Mouse (Mus musculus) layer of hippocampus, postnatal 10 days (tissue): ENCODE measurements around the gene Insr. TPM values are rescaled to one million over a fixed set of nuclear protein-coding genes. Genes with fewer than 3 reads are reported as not detected.

Experiments used
- DNase-seq, 2 experiments: peaks; one replicate each; pipeline ENCODE4 v3.0.0; 2021; ENCODE audit warnings: low spot score in 2 of 2
- total RNA-seq, 2 experiments: library from RNA; stranded (reverse); gene quantifications; 2 replicates each; pipeline ENCODE4 v1.2.3; 2021

Insr gene
- total RNA-seq, 2 experiments from 2014 or later = 47.9 to 52.1 TPM

GRCm38 (mm10) chr8:3276009-3276408 lies 3.4 kb downstream of the Insr start:
- DNase-seq = no peak

- no peak for DNase-seq
These were observed 4.2 kb downstream of the Insr start for GRCm38 (mm10) chr8:3275189-3275588.

GRCm38 (mm10) chr8:3273799-3274198 lies 5.6 kb downstream of the Insr start:
- no peak for DNase-seq

GRCm38 (mm10) chr8:3267449-3267761 lies 12.0 kb downstream of the Insr start:
- no peak for DNase-seq

- no peak for DNase-seq
These were observed 12.6 kb downstream of the Insr start for GRCm38 (mm10) chr8:3266686-3267448.

GRCm38 (mm10) chr8:3265182-3265581 lies 14.2 kb downstream of the Insr start:
- no peak for DNase-seq

- DNase-seq = no peak
These were observed 16.6 kb downstream of the Insr start for GRCm38 (mm10) chr8:3262779-3263178.

- DNase-seq = no peak
These were observed 18.3 kb downstream of the Insr start for GRCm38 (mm10) chr8:3261101-3261500.

GRCm38 (mm10) chr8:3260127-3260811 lies 19.1 kb downstream of the Insr start:
- no peak for DNase-seq

GRCm38 (mm10) chr8:3256147-3256940 lies 23.1 kb downstream of the Insr start:
- no peak for DNase-seq

- no peak for DNase-seq
These were observed 24.1 kb downstream of the Insr start for GRCm38 (mm10) chr8:3255321-3255720.

GRCm38 (mm10) chr8:3253179-3253578 lies 26.2 kb downstream of the Insr start:
- no peak for DNase-seq

GRCm38 (mm10) chr8:3252665-3253064 lies 26.8 kb downstream of the Insr start:
- no peak for DNase-seq

GRCm38 (mm10) chr8:3251101-3251500 lies 28.3 kb downstream of the Insr start:
- no peak for DNase-seq

GRCm38 (mm10) chr8:3249886-3250285 lies 29.5 kb downstream of the Insr start:
- DNase-seq = no peak

GRCm38 (mm10) chr8:3248704-3249103 lies 30.7 kb downstream of the Insr start:
- DNase-seq = no peak

GRCm38 (mm10) chr8:3247129-3247528 lies 32.3 kb downstream of the Insr start:
- no peak for DNase-seq

- DNase-seq = no peak
These were observed 36.2 kb downstream of the Insr start for GRCm38 (mm10) chr8:3243229-3243628.

GRCm38 (mm10) chr8:3240725-3241124 lies 38.7 kb downstream of the Insr start:
- no peak for DNase-seq

- no peak for DNase-seq
These were observed 39.8 kb downstream of the Insr start for GRCm38 (mm10) chr8:3239641-3240040.

GRCm38 (mm10) chr8:3238792-3239191 lies 40.6 kb downstream of the Insr start:
- DNase-seq = no peak

GRCm38 (mm10) chr8:3237319-3237718 lies 42.1 kb downstream of the Insr start:
- DNase-seq = no peak
